Mouse (Mus musculus): ENCODE data around the gene Stxbp2.

DNA sequence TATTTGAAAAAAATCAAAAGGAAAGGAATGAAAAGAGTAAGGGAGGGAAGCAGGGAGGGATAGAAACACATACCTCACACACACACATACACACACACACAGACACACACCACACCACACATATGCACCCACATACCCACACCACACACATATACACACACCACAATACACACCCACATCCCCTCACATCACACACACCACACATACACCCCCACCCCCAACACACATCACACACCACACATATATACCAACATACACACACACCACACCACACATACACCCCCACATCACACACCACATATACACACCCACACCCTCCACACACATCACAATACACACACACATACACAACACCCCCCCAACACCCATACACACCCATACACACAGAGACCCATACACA lies 53.8 kb downstream of the Stxbp2 start:
- TF ChIP-seq HCFC1 (IDR thresholded peaks at IDR 0.05; ENCODE audit: low read depth, low read length) (no peak), CHD1 (IDR thresholded peaks at IDR 0.05; ENCODE audit: low read depth, low read length) (no peak), CTCF (IDR thresholded peaks at IDR 0.05 in 2 of 3, conservative IDR thresholded peaks at IDR 0.05 in 1 of 3; ENCODE audit: control insufficient read depth in 1 of 3, insufficient read depth in 1 of 3, low read depth in 2 of 3, low read length in 3 of 3, poor library complexity in 1 of 3, severe bottlenecking in 1 of 3) (no peak), POLR2A (IDR thresholded peaks at IDR 0.05; ENCODE audit: control insufficient read depth in 1 of 2, insufficient read depth in 1 of 2, low read depth in 1 of 2, low read length in 2 of 2, poor library complexity in 1 of 2) (no peak), USF2 (IDR thresholded peaks at IDR 0.05; ENCODE audit: borderline replicate concordance in 1 of 2, insufficient read depth in 1 of 2, low read depth in 1 of 2, low read length in 2 of 2) (no peak), NRF1 (IDR thresholded peaks at IDR 0.05; ENCODE audit: insufficient read depth, low read depth, low read length, poor library complexity, severe bottlenecking) (no peak)
